Mouse (Mus musculus): ENCODE measurements around the gene Fanca. TPM values are rescaled to one million over a fixed set of nuclear protein-coding genes. Genes with fewer than 3 reads are reported as not detected.

Gene Fanca
- polyA plus RNA-seq (2017; shearing (Covaris generic)): 5.4 TPM

GRCm38 (mm10) chr8:123318467-123318911, at the start of gene Fanca:
Fanca (minus strand) TSS chr8:123318576.

DNA sequence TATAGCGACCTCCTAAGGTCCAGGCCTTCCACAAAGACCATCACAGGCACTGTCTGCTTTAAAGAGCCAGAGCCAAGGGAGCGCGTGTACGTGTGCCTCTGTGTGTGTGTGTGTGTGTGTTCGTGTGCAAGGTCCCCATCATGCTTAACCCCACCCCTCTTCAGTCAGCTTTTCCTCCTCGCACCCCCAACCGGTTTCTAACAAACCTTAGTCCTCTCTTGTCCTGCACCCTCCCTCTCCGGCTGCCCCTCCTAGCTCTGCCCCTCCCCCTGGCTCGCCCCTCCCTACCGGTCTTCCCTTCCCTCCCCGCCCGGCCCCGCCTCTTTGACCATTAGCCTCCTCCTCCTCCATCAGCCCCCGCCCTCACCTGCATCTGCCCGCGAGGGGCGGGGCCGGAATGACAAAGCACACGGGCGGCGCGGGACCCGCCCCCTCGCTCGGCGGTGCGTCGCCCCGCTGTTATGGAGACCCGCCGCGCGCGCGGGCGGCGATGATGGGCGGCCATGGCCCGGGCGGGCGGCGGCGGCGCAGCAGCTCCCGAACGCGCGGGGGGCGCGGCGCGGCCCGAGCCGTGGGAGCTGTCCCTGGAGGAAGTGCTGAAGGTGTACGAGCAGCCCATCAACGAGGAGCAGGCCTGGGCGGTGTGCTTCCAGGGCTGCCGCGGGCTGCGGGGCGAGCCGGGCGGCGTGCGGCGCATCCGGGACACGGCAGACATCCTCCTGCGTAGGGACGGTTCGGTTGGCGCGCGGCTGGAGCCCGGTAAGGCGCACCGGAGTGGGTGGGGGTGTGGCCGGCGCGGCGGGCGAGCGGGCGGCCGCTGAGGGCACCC, 14.1 kb upstream of the Fanca start, which contains the start of gene Spire2:
Gene Spire2 (plus strand): TSS at position 452 of the 829 bp plus-strand sequence.

DNA sequence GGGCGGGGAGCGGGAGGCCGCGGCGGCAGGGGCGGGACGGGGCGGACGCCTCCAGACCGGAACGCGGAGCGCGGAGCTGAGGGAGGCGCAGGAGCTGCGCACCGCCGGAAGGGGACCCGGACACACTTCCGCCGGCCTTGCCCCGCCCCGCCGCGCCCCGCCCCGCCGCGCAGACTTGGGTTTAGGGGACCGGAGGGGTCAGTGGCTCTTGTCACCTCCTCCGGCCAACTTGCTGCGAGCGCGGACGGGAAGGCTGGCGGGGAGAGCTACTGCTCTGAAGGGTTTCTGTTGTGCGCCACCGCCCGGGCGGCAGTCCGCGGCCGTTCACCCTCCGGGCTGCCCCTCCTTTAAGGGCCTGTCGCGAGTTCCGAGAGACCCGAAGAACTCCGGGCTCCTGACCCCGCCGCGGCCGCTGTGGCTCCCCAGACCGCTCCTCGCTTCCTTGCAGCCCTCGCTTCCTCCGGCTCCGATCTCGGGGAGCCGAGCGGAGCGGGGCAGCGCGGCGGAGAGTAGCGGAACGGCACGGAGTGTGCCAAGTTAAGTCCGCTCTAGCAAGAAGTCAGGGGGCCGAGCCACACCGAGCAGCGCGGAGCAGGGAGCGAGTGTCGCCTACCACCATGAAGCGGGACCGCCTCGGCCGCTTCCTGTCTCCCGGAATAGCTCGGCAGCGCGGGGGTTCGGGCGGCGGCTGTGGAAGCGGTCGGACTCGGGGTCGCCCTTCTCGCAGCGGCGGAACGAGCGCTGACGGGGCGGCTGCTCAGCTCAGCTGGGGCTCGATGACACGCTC, 64.1 kb downstream of the Fanca start, which contains the start of the genes Zfp276 and Vps9d1:
Gene Zfp276 (plus strand): TSS at position 97 of the 787 bp plus-strand sequence.
Gene Vps9d1 (minus strand): TSS at position 250 of the 787 bp plus-strand sequence.

GRCm38 (mm10) chr8:123235520-123236497, 82.6 kb downstream of the Fanca start, which contains the start of gene Spata2l:
Spata2l (minus strand) TSS chr8:123236233.

GRCm38 (mm10) chr8:123224278-123225266, 93.8 kb downstream of the Fanca start, which contains the start of gene Cdk10:
Cdk10 (plus strand) TSS chr8:123224842.

Other genes starting within 250 kb of the Fanca start
- gene Rpl13, start 216.2 kb downstream of the Fanca start, polyA plus RNA-seq (2017; shearing (Covaris generic)): 955 TPM
- 14.2 TPM for gene Cpne7, start 201.2 kb downstream of the Fanca start, polyA plus RNA-seq (2017; shearing (Covaris generic))
- 0.33 TPM for gene Sult5a1, start 160.3 kb downstream of the Fanca start, polyA plus RNA-seq (2017; shearing (Covaris generic))
- gene Dpep1, start 132.3 kb downstream of the Fanca start, polyA plus RNA-seq (2017; shearing (Covaris generic)): not detected
- gene Chmp1a, start 105.8 kb downstream of the Fanca start, polyA plus RNA-seq (2017; shearing (Covaris generic)): 162 TPM
- not detected for gene Spata33, start 105.7 kb downstream of the Fanca start, polyA plus RNA-seq (2017; shearing (Covaris generic))
- gene Cdk10, start 93.7 kb downstream of the Fanca start, polyA plus RNA-seq (2017; shearing (Covaris generic)): 16.1 TPM
- 7.9 TPM for gene Spata2l, start 82.3 kb downstream of the Fanca start, polyA plus RNA-seq (2017; shearing (Covaris generic))
- 36.7 TPM for gene Zfp276, start 64.4 kb downstream of the Fanca start, polyA plus RNA-seq (2017; shearing (Covaris generic))
- gene Vps9d1, start 64.2 kb downstream of the Fanca start, polyA plus RNA-seq (2017; shearing (Covaris generic)): 16.2 TPM
- gene Spire2, start 14.1 kb upstream of the Fanca start, polyA plus RNA-seq (2017; shearing (Covaris generic)): 0.54 TPM
- gene Tcf25, start 55.2 kb upstream of the Fanca start, polyA plus RNA-seq (2017; shearing (Covaris generic)): 348 TPM
- gene Mc1r, start 88.5 kb upstream of the Fanca start, polyA plus RNA-seq (2017; shearing (Covaris generic)): 0.50 TPM
- gene Tubb3, start 92.8 kb upstream of the Fanca start, polyA plus RNA-seq (2017; shearing (Covaris generic)): not detected
- 8.2 TPM for gene Def8, start 105.0 kb upstream of the Fanca start, polyA plus RNA-seq (2017; shearing (Covaris generic))
- 72.8 TPM for gene Afg3l1, start 159.3 kb upstream of the Fanca start, polyA plus RNA-seq (2017; shearing (Covaris generic))
- not detected for gene Dbndd1, start 196.9 kb upstream of the Fanca start, polyA plus RNA-seq (2017; shearing (Covaris generic))
- gene Gas8, start 200.3 kb upstream of the Fanca start, polyA plus RNA-seq (2017; shearing (Covaris generic)): 2.3 TPM

Measured in effector memory CD4-positive, alpha-beta T cell, adult 7 months (primary cell).